Mouse (Mus musculus) erythroblast, embryonic 14.5 days (primary cell): ENCODE results near the gene Scn8a.

Experiments used
- GATA1 ChIP-seq: IDR thresholded peaks from 2 replicates; pipeline ENCODE4 v1.6.1; 2012; ENCODE audit warnings: low read length, inconsistent platforms, mixed read lengths
- TAL1 ChIP-seq: IDR thresholded peaks from 3 replicates; pipeline ENCODE4 v1.6.1; 2012; ENCODE audit warnings: low read length, inconsistent platforms, mixed read lengths

- TF ChIP-seq GATA1 (no peak), TAL1 (no peak)
Observed at GRCm38 (mm10) chr15:101091551-101091950, 221.9 kb downstream of the Scn8a start.
